Mouse (Mus musculus) mouse trophoblast stem cell (cell line): ENCODE results near the gene Fbxo41.

ENCODE experiments used
- in situ Hi-C, 2 experiments: fragments of 300-500 bp; cut with MseI, MboI; formaldehyde crosslinking; loops; 2 replicates in 1 of 2; 3 replicates in 1 of 2; pipeline ENCODE4 v1.15.1; 2025

Fbxo41 gene

GRCm38 (mm10) chr6:85502911-85503250 lies at the start of gene Fbxo41:
Gene Fbxo41 (minus strand): TSS chr6:85502994.
- in situ Hi-C loops: no loop called here

DNA sequence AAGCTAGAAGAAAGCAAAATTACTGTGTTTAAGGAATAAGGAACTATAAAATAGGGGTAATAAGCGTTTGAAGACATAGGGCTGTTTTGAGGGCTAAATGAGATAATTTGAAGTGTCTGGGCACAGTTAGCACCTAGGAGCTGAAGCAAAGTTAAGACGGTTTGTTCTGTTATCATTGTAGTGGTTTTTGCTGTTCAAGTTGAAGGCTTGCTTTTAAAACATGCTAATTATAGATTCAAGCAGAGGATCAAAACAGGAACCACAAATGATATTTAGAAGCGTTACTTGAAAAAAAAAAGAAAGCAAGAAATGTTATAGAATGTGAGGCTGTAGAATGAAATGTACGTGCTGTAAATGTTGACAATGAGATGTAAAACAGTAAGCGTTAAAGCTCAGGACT lies 44.8 kb upstream of the Fbxo41 start:
- in situ Hi-C loops: no loop called here

- in situ Hi-C loops: no loop called here
Measured at GRCm38 (mm10) chr6:85544251-85544881, 41.6 kb upstream of the Fbxo41 start.

GRCm38 (mm10) chr6:85543351-85544175 lies 40.8 kb upstream of the Fbxo41 start:
- in situ Hi-C loops: no loop called here

DNA sequence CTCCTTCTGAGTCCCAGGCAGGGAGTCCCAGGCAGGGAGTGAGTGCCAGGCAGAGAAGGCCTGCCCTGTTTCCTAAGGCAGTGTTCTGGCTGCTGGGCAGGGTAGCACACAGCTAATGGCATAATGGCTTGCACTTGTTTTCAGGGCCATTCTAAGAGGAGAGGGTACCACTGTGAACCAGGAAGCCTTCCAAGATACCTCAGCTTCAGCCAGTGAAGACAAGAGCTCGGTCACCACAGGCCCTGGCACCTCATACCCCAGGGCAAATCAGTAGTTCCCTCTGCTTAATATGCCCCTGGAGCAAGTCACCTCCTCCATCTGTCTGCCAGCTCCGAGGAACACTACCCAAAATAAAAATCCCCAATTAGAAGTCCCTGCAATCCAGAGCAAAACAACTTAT lies 20.0 kb upstream of the Fbxo41 start:
- in situ Hi-C loops: no loop called here

- in situ Hi-C loops: no loop called here
Measured at GRCm38 (mm10) chr6:85522026-85522425, 19.2 kb upstream of the Fbxo41 start.

DNA sequence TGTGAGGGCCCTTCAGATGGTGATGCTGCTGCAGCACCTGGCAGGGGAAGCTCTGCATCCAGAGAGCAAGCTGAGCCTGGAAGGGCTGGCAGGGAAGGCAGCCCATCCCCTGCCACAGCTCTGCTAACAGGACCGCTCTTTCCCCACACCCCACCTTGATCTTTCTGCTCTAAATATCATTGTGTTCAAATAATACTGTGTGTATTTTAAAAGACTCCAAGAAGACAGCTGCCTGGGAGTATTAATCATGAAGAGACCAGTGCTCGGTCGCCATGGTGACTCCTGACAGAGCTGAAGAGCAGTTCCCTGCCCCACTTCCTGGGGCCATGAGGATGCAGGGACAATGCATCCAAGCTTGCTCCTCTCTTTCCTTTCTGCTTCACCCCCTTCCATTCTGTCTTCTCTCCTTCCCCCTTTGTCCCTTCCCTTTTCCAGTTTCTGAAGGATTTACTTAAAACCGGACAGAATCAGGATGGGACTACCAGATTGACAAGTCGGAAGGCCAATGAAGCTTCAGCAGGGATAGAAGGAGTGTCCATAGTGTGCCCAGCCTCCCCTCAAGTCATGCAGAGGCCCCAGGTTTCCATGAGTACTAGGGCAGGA lies 15.4 kb upstream of the Fbxo41 start:
- in situ Hi-C loops: no loop called here

- in situ Hi-C loops: no loop called here
Measured at GRCm38 (mm10) chr6:85515941-85516340, 13.1 kb upstream of the Fbxo41 start.

DNA sequence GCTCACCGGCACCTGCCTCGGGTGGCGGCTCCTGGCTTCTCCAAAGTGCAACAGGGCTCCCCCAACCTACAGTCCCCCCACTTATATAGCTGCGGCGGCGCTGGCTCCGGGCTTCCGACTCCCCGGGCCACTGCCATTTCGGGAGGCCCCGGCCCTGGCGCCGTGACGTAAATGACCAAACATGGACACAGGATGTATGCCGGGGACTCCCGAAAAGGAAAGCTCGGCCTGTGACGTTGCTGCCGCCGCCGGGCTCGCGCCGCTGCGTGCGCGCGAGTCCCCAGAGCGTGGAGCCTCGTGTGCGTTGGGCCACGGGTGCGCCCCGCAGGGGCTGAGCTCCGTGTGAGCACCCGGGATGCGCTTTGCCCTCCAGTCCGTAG lies 10.7 kb upstream of the Fbxo41 start, which contains the start of gene Egr4:
Gene Egr4, minus strand, starts transcription at position 59 of the 380 bp plus-strand sequence.
- in situ Hi-C loops: no loop called here

DNA sequence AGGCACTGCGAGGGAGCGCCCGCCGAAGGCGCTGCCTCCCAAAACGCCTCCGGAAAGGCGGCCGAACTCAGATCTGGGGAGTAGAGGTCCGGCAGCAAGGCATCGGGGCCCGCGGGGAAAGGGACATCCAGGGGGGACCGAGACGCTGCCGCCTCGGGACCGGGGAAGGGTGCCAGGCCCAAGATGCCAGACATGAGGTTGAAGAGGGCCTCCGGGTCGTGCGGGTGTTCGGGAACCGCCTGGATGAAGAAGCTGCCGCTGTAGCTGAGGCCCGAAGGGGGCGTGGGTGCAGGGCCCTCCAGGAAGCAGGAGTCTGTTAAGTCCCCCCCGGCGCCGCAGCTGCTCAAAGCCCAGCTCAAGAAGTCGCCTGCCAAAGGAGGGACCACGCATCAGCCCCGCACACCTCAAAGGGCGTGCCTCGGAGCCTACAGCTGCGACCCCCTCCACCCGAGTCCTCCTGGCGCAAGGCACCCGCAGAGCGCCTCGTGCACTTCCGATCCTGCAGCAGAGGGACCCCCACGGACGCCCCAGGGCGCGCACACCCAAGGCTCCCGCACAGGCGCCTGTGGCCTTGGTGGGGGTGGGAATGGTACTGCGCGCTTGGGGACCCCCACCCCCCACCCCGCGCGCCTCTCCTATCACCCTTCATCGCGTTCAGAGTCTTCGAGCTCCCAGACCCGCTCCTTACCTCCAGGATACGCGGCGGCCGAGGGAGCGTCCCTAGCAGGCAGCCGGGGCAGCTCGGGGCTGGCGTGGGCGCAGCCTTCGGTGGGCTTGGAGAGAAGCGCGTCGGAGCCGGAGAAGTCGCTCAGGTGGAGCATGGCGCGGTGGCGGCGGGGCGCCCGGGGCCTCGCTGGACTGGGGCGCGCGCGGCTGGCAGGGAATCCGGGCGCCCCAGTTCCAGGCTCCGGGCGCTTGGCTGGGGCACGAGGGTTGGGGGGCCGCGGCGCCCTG lies 10.1 kb upstream of the Fbxo41 start:
- in situ Hi-C loops: no loop called here

DNA sequence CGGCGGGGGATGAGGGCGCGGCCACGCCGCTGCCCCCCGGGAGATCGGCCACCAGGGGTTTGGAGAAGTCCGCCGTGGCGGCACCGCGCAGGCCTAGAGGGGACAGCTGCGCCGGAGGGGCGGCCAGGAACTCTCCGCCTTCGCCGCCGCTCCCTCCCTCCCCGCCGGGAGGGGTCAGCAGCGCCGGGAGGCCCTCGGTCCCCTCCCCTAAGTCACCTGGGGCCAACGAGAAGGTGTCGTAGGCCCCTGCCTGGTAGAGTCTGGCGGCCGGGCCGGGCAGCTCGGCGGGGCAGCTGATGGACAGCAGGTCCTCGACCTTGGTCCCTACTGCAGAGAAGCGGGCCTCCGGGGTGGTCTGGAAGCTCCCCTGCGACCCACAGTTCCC lies 9.3 kb upstream of the Fbxo41 start:
- in situ Hi-C loops: no loop called here

DNA sequence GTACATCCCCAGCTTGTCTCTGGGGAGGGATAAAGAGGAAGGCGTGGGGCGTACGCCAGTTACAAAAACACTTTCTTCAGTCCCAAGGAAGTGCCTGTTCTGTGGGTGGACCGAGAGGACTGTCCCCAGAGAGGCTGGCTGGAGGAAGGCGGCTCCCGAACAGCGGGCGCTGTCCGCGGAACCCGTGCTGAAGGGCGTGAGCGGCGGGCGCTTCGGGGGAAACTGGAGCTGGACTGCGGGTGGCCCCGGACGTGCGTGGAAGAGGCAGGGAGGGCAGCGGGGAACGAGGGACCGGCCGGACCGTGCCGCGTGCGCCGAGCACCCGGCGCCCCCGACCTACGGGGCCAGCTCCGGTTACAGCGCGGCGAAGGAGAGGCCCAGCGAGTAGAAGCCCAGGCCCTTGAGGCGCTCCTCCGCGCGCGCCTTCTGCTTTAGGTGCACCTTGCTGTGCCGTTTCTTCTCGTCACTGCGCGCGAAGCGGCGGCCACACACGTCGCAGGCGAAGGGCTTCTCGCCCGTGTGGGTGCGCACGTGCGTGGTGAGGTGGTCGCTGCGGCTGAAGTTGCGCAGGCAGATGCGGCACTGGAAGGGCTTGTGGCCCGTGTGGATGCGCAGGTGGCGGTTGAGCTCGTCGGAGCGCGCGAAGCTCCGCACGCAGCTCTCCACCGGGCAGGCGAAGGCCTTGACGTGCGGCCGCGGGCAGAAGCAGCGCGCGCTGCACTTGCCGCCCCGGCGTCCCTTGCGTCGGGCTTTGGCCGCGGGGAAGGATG lies 8.7 kb upstream of the Fbxo41 start:
- in situ Hi-C loops: no loop called here

- in situ Hi-C loops: no loop called here
Measured at GRCm38 (mm10) chr6:85510476-85510875, 7.7 kb upstream of the Fbxo41 start.

DNA sequence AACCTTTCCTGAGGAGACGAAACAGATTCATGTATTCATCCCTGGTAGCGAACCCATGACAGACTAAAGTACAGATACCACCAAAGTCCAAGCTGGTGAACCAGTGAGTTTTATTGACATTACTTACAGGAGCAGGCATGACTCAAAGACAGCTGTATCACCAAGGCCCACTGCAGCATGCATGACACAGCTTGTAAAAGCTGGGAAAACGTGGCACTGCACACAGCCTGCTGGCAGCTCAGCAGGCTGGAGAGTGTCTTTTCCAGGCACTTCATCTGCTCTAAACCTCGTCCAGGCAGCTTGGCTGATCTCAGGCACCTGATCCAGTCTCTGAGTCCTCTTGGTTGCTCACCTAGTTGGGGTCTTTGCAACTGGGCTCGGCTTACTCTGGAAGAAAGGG lies 5.8 kb upstream of the Fbxo41 start:
- in situ Hi-C loops: no loop called here

DNA sequence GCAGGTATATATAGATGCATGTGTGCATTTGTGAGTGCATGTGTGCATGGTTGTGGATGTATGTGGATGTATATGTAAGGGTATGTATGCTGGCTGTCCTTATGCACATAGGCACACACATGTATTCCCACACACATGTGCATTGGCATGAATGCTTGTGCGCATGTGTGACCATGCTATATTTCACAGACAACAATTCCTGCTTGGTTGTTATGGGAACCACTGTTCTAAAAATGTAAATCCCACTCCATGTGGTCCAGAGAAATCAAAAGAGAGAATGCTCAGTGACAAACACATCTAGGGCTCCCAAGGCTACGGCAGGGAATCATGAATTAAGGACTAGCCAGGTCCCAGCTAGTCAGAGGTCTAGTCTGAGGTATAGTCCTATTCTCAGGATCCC lies 2.1 kb upstream of the Fbxo41 start:
- in situ Hi-C loops: no loop called here

DNA sequence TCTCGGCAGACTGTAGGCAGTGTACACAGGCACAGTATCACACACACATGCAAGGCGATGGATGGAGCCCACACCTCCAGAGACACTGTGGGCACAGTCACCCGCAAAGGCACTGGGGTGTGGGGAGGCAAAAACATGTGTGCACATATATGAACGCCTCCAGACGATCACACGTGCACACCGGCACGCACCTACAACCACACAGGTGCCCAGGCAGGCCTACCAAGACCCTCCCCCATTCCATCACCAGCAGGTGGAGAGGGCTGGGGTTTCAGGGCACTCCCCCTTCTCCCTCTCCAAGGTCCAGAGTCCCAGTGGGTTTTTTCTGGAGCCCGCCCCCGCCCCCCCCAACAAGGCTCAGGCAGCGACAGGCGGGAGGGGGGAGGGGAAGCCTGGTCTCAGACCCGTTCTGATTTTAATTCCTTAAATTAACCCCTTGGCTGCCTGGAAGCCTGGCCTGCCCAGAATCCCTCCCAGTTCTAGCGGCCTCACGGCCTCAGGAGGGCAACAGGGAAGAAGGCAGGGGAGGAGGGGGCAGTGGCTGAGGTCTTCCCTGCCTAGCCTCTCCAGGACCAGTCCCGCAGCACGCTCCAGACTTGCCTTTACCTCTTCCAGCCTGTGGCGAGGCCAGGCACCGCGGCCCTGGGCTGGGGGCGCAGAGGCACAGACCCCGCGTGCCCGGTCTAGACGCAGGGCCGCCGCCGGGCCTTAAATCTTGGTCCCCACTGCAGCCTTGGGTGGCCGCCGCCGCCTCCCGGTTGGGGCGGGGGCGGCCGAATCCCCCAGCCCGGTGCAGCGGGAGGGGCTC lies 487 bp downstream of the Fbxo41 start:
- in situ Hi-C loops: no loop called here

DNA sequence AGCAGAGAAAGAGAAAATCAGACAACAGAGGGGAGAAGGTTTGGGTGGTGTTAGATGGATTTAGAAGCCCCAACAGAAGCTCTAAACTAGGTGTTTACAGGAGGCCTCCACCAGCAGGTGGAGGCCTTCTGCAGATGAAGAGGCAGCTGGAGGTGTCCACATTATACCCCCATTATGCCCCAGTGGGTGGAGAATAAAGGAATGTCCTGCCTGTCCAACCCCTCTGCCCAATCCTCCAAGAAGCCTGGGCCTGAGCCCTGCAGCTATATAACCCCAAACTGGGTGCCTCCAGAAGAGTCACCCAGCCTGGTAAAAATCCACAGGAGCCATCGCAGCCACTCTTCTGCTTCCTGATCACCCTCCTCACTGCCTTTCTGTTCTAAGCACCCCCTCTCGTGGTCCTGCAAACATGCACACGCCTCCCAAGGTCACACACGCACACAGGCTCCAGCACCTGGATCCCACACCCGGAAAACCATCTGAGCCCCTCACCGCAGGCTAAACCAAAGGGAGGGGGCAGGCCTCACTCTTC lies 1.2 kb downstream of the Fbxo41 start:
- in situ Hi-C loops: no loop called here

DNA sequence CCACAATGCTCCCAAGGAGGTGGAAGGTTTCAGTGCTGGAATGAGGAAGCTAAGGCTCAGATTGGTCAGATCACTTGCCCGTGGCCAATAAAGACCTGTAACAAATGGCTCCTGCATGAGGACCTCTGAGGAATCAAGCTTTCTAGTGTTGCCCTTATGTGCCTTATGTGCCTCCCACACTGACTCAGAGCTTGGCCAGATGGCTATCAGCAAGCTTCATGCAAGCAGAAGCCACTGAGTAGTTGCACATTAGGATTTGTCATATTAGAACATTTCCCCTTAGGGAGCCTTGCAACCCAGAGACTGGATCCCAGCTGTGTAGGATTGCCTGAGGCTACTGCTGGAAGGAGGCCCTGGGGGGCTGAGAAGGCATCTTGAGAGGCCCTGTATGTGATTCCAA lies 2.4 kb downstream of the Fbxo41 start:
- in situ Hi-C loops: no loop called here

GRCm38 (mm10) chr6:85498147-85498546 lies 4.6 kb downstream of the Fbxo41 start:
- in situ Hi-C loops: no loop called here

GRCm38 (mm10) chr6:85496976-85497375 lies 5.8 kb downstream of the Fbxo41 start:
- in situ Hi-C loops: no loop called here
